Mouse (Mus musculus) right cerebral cortex, postnatal 25 days (tissue): ENCODE measurements around the gene Zkscan4.
A peak's percentile ranks its signal among the peaks of the same experiment; 100 is the strongest.

Source experiments
- DNase-seq: peaks from one replicate; pipeline ENCODE4 v3.0.0; 2022

Gene Zkscan4

DNA sequence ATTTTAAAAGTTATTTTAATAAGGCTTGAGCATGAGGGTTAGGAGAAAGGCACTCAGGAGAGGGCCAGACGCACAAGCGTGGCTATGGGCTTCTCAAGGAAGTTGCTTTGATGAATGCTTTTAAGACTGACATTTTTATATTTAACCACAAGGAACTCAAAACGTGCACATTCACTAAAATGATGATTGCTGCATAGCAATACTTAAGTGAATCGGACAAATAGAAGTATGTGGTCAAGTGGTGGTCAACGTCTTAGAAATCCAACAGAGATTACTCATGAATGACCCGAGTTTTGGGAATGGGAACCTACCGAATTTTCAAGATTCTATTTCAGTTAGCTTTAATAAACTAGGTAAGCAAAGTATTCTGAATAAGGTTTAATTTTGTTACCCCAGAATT, 51.4 kb downstream of the Zkscan4 start:
- DNase-seq, result no peak

- peak; percentile 87 for DNase-seq
These were observed 52.1 kb downstream of the Zkscan4 start, which contains the start of gene Zkscan8 for GRCm38 (mm10) chr13:21530781-21531201. Gene Zkscan8, minus strand, starts transcription at chr13:21531120.
